Mouse (Mus musculus) right cerebral cortex, postnatal 36 days (tissue): ENCODE measurements around the gene Shb.

Experiments
- DNase-seq, 2 experiments: peaks; one replicate each; pipeline ENCODE4 v3.0.0; 2022; ENCODE audit warnings: low spot score in 2 of 2, mixed read lengths in 1 of 2

Shb gene

GRCm38 (mm10) chr4:45503816-45504215 lies 28.5 kb downstream of the Shb start:
- DNase-seq: no peak

- DNase-seq: no peak
Measured at GRCm38 (mm10) chr4:45503380-45503779, 28.9 kb downstream of the Shb start.

GRCm38 (mm10) chr4:45502002-45502401 lies 30.3 kb downstream of the Shb start:
- no peak for DNase-seq

- no peak for DNase-seq
Measured at GRCm38 (mm10) chr4:45500381-45500780, 31.9 kb downstream of the Shb start.

GRCm38 (mm10) chr4:45499556-45499955 lies 32.7 kb downstream of the Shb start:
- DNase-seq: no peak

GRCm38 (mm10) chr4:45499081-45499480 lies 33.2 kb downstream of the Shb start:
- DNase-seq: no peak

GRCm38 (mm10) chr4:45498345-45498744 lies 33.9 kb downstream of the Shb start:
- DNase-seq: no peak

GRCm38 (mm10) chr4:45497282-45497681 lies 35.0 kb downstream of the Shb start:
- DNase-seq: no peak

- no peak for DNase-seq
Measured at GRCm38 (mm10) chr4:45495531-45496201, 36.6 kb downstream of the Shb start.

- no peak for DNase-seq
Measured at GRCm38 (mm10) chr4:45493786-45494400, 38.4 kb downstream of the Shb start.

- no peak for DNase-seq
Measured at GRCm38 (mm10) chr4:45493118-45493517, 39.2 kb downstream of the Shb start.

- DNase-seq: no peak
Measured at GRCm38 (mm10) chr4:45492681-45493081, 39.6 kb downstream of the Shb start.

- no peak for DNase-seq
Measured at GRCm38 (mm10) chr4:45491685-45492601, 40.3 kb downstream of the Shb start.

GRCm38 (mm10) chr4:45491119-45491679 lies 41.1 kb downstream of the Shb start:
- DNase-seq: no peak

- no peak for DNase-seq
Measured at GRCm38 (mm10) chr4:45490036-45490752, 42.1 kb downstream of the Shb start.

- DNase-seq: no peak
Measured at GRCm38 (mm10) chr4:45489141-45490035, 42.9 kb downstream of the Shb start.

- DNase-seq: no peak
Measured at GRCm38 (mm10) chr4:45487681-45488081, 44.6 kb downstream of the Shb start.

GRCm38 (mm10) chr4:45485024-45485423 lies 47.2 kb downstream of the Shb start:
- DNase-seq: no peak

GRCm38 (mm10) chr4:45483271-45484245 lies 48.7 kb downstream of the Shb start:
- no peak for DNase-seq
